Mouse (Mus musculus): ENCODE measurements around the gene Tra2a. TPM values are rescaled to one million over a fixed set of nuclear protein-coding genes. Genes with fewer than 3 reads are reported as not detected.

Tra2a gene
- 64.2 and 75.1 TPM in 2 replicates for polyA plus RNA-seq (2014; fragmentation: Nextera tagmentation; extraction: Ambion mirVana)

GRCm38 (mm10) chr6:49263847-49264243 is at the start of gene Tra2a:
Tra2a (minus strand) TSS chr6:49264033.
- H3K36me3 ChIP-seq (ENCODE audit: control insufficient read depth, insufficient read depth, low read length), result no peaks in the 10 kb centered on the region
- peak within 1 kb of the TSS; percentile 62 for H3K4me2 ChIP-seq (ENCODE audit: low read depth, severe bottlenecking)
- WGBS, result under 1% methylated on average over 39 of the region's 39 CpGs
- ATAC-seq (ENCODE audit: insufficient number of reproducible peaks, low FRiP score, low TSS enrichment, low read depth) (peak; percentile 94), DNase-seq (ENCODE audit: low spot score) (peak; percentile 99)
- H3K27ac ChIP-seq (replicated peaks; ENCODE audit: low read depth, low read length), result peak within 1 kb of the TSS; percentile 81
- H3K4me1 ChIP-seq (ENCODE audit: control insufficient read depth, insufficient read depth, low read length), result peaks cover 3% of the 10 kb centered on the region; the same call in 1 of the 2 replicates
- no peaks in the 10 kb centered on the region for H3K27me3 ChIP-seq (ENCODE audit: control insufficient read depth, insufficient read depth, low read length)
- no peaks in the 10 kb centered on the region for H3K9me3 ChIP-seq (ENCODE audit: control insufficient read depth, low read length)
- peak within 1 kb of the TSS; percentile 98 for H3K9ac ChIP-seq (ENCODE audit: low read length)
- H3K4me3 ChIP-seq (ENCODE audit: low read depth, low read length), result peak within 1 kb of the TSS; percentile 100

GRCm38 (mm10) chr6:49298286-49298685 is 34.5 kb upstream of the Tra2a start:
- H3K4me2 ChIP-seq (ENCODE audit: low read depth, severe bottlenecking), result no peak overlapping the region
- ATAC-seq (ENCODE audit: insufficient number of reproducible peaks, low FRiP score, low TSS enrichment, low read depth) (no peak), DNase-seq (ENCODE audit: low spot score) (no peak)
- H3K4me3 ChIP-seq (ENCODE audit: low read depth, low read length), result no peak overlapping the region
- H3K9me3 ChIP-seq (ENCODE audit: control insufficient read depth, low read length), result no peaks in the 10 kb centered on the region
- no peak overlapping the region for H3K9ac ChIP-seq (ENCODE audit: low read length)
- H3K27ac ChIP-seq (replicated peaks; ENCODE audit: low read depth, low read length), result no peak overlapping the region
- H3K36me3 ChIP-seq (ENCODE audit: control insufficient read depth, insufficient read depth, low read length), result no peaks in the 10 kb centered on the region
- no peaks in the 10 kb centered on the region for H3K27me3 ChIP-seq (ENCODE audit: control insufficient read depth, insufficient read depth, low read length)
- no peaks in the 10 kb centered on the region for H3K4me1 ChIP-seq (ENCODE audit: control insufficient read depth, insufficient read depth, low read length)

GRCm38 (mm10) chr6:49282122-49282521 is 18.3 kb upstream of the Tra2a start:
- H3K4me3 ChIP-seq (ENCODE audit: low read depth, low read length), result no peak overlapping the region
- H3K9ac ChIP-seq (ENCODE audit: low read length), result no peak overlapping the region
- WGBS, result 96% methylated on average over 1 of the region's 1 CpGs
- ATAC-seq (ENCODE audit: insufficient number of reproducible peaks, low FRiP score, low TSS enrichment, low read depth) (no peak), DNase-seq (ENCODE audit: low spot score) (no peak)
- no peaks in the 10 kb centered on the region for H3K9me3 ChIP-seq (ENCODE audit: control insufficient read depth, low read length)
- H3K36me3 ChIP-seq (ENCODE audit: control insufficient read depth, insufficient read depth, low read length), result no peaks in the 10 kb centered on the region
- H3K27ac ChIP-seq (replicated peaks; ENCODE audit: low read depth, low read length), result no peak overlapping the region
- no peaks in the 10 kb centered on the region for H3K27me3 ChIP-seq (ENCODE audit: control insufficient read depth, insufficient read depth, low read length)
- no peaks in the 10 kb centered on the region for H3K4me1 ChIP-seq (ENCODE audit: control insufficient read depth, insufficient read depth, low read length)
- H3K4me2 ChIP-seq (ENCODE audit: low read depth, severe bottlenecking), result no peak overlapping the region

- Histone ChIP-seq H3K9me3 (ENCODE audit: control insufficient read depth, low read length) (no peaks in the 10 kb centered on the region), H3K36me3 (ENCODE audit: control insufficient read depth, insufficient read depth, low read length) (no peaks in the 10 kb centered on the region), H3K9ac (ENCODE audit: low read length) (no peak overlapping the region), H3K4me3 (ENCODE audit: low read depth, low read length) (no peak overlapping the region), H3K27me3 (ENCODE audit: control insufficient read depth, insufficient read depth, low read length) (no peaks in the 10 kb centered on the region), H3K27ac (replicated peaks; ENCODE audit: low read depth, low read length) (no peak overlapping the region), H3K4me2 (ENCODE audit: low read depth, severe bottlenecking) (no peak overlapping the region), H3K4me1 (ENCODE audit: control insufficient read depth, insufficient read depth, low read length) (no peaks in the 10 kb centered on the region)
- ATAC-seq (ENCODE audit: insufficient number of reproducible peaks, low FRiP score, low TSS enrichment, low read depth), result no peak
- 70% methylated on average over 1 of the region's 1 CpGs for WGBS
- DNase-seq (ENCODE audit: low spot score), result no peak
Observed at GRCm38 (mm10) chr6:49280942-49281341, 17.1 kb upstream of the Tra2a start.

- ATAC-seq (ENCODE audit: insufficient number of reproducible peaks, low FRiP score, low TSS enrichment, low read depth) (no peak), DNase-seq (ENCODE audit: low spot score) (no peak)
- Histone ChIP-seq H3K27me3 (ENCODE audit: control insufficient read depth, insufficient read depth, low read length) (no peaks in the 10 kb centered on the region), H3K4me1 (ENCODE audit: control insufficient read depth, insufficient read depth, low read length) (no peaks in the 10 kb centered on the region; the same call in 1 of the 2 replicates), H3K4me2 (ENCODE audit: low read depth, severe bottlenecking) (no peak overlapping the region), H3K9me3 (ENCODE audit: control insufficient read depth, low read length) (no peaks in the 10 kb centered on the region), H3K9ac (ENCODE audit: low read length) (no peak overlapping the region), H3K27ac (replicated peaks; ENCODE audit: low read depth, low read length) (no peak overlapping the region), H3K36me3 (ENCODE audit: control insufficient read depth, insufficient read depth, low read length) (no peaks in the 10 kb centered on the region), H3K4me3 (ENCODE audit: low read depth, low read length) (no peak overlapping the region)
- 86% methylated on average over 7 of the region's 7 CpGs for WGBS
Observed at GRCm38 (mm10) chr6:49275296-49275695, 11.5 kb upstream of the Tra2a start.

- WGBS, result 69% methylated on average over 9 of the region's 9 CpGs
- ATAC-seq (ENCODE audit: insufficient number of reproducible peaks, low FRiP score, low TSS enrichment, low read depth), result no peak
- DNase-seq (ENCODE audit: low spot score), result no peak
- Histone ChIP-seq H3K27ac (replicated peaks; ENCODE audit: low read depth, low read length) (no peak overlapping the region), H3K4me2 (ENCODE audit: low read depth, severe bottlenecking) (no peak overlapping the region), H3K4me1 (ENCODE audit: control insufficient read depth, insufficient read depth, low read length) (no peaks in the 10 kb centered on the region; the same call in 1 of the 2 replicates), H3K9me3 (ENCODE audit: control insufficient read depth, low read length) (no peaks in the 10 kb centered on the region), H3K9ac (ENCODE audit: low read length) (no peak overlapping the region), H3K27me3 (ENCODE audit: control insufficient read depth, insufficient read depth, low read length) (no peaks in the 10 kb centered on the region), H3K4me3 (ENCODE audit: low read depth, low read length) (no peak overlapping the region), H3K36me3 (ENCODE audit: control insufficient read depth, insufficient read depth, low read length) (no peaks in the 10 kb centered on the region)
Observed at GRCm38 (mm10) chr6:49274416-49275091, 10.7 kb upstream of the Tra2a start.

GRCm38 (mm10) chr6:49273934-49274333 is 10.1 kb upstream of the Tra2a start:
- no peak for ATAC-seq (ENCODE audit: insufficient number of reproducible peaks, low FRiP score, low TSS enrichment, low read depth)
- H3K4me1 ChIP-seq (ENCODE audit: control insufficient read depth, insufficient read depth, low read length), result no peaks in the 10 kb centered on the region; the same call in 1 of the 2 replicates
- no peak overlapping the region; the same call in 1 of the 2 replicates for H3K9ac ChIP-seq (ENCODE audit: low read length)
- WGBS, result 50% methylated on average over 4 of the region's 4 CpGs
- H3K4me3 ChIP-seq (ENCODE audit: low read depth, low read length), result no peak overlapping the region
- no peaks in the 10 kb centered on the region for H3K27me3 ChIP-seq (ENCODE audit: control insufficient read depth, insufficient read depth, low read length)
- H3K9me3 ChIP-seq (ENCODE audit: control insufficient read depth, low read length), result no peaks in the 10 kb centered on the region
- no peak overlapping the region for H3K27ac ChIP-seq (replicated peaks; ENCODE audit: low read depth, low read length)
- no peaks in the 10 kb centered on the region for H3K36me3 ChIP-seq (ENCODE audit: control insufficient read depth, insufficient read depth, low read length)
- no peak for DNase-seq (ENCODE audit: low spot score)
- no peak overlapping the region for H3K4me2 ChIP-seq (ENCODE audit: low read depth, severe bottlenecking)

- no peak for DNase-seq (ENCODE audit: low spot score)
- H3K9ac ChIP-seq (ENCODE audit: low read length), result no peak overlapping the region
Observed at GRCm38 (mm10) chr6:49272863-49273262, 9.0 kb upstream of the Tra2a start.

GRCm38 (mm10) chr6:49271815-49272214 is 8.0 kb upstream of the Tra2a start:
- no peak overlapping the region for H3K4me3 ChIP-seq (ENCODE audit: low read depth, low read length)
- no peak overlapping the region for H3K27ac ChIP-seq (replicated peaks; ENCODE audit: low read depth, low read length)
- no peaks in the 10 kb centered on the region for H3K36me3 ChIP-seq (ENCODE audit: control insufficient read depth, insufficient read depth, low read length)
- DNase-seq (ENCODE audit: low spot score), result no peak
- H3K4me2 ChIP-seq (ENCODE audit: low read depth, severe bottlenecking), result no peak overlapping the region
- ATAC-seq (ENCODE audit: insufficient number of reproducible peaks, low FRiP score, low TSS enrichment, low read depth), result no peak
- H3K9ac ChIP-seq (ENCODE audit: low read length), result no peak overlapping the region
- 81% methylated on average over 6 of the region's 6 CpGs for WGBS
- no peaks in the 10 kb centered on the region for H3K9me3 ChIP-seq (ENCODE audit: control insufficient read depth, low read length)
- H3K4me1 ChIP-seq (ENCODE audit: control insufficient read depth, insufficient read depth, low read length), result no peaks in the 10 kb centered on the region; the same call in 1 of the 2 replicates
- no peaks in the 10 kb centered on the region for H3K27me3 ChIP-seq (ENCODE audit: control insufficient read depth, insufficient read depth, low read length)

More at GRCm38 (mm10) chr6:49272863-49273262, 9.0 kb upstream of the Tra2a start:
- Histone ChIP-seq H3K27ac (replicated peaks; ENCODE audit: low read depth, low read length) (no peak overlapping the region), H3K4me1 (ENCODE audit: control insufficient read depth, insufficient read depth, low read length) (no peaks in the 10 kb centered on the region; the same call in 1 of the 2 replicates), H3K4me3 (ENCODE audit: low read depth, low read length) (no peak overlapping the region), H3K27me3 (ENCODE audit: control insufficient read depth, insufficient read depth, low read length) (no peaks in the 10 kb centered on the region), H3K9me3 (ENCODE audit: control insufficient read depth, low read length) (no peaks in the 10 kb centered on the region), H3K4me2 (ENCODE audit: low read depth, severe bottlenecking) (no peak overlapping the region), H3K36me3 (ENCODE audit: control insufficient read depth, insufficient read depth, low read length) (no peaks in the 10 kb centered on the region)
- ATAC-seq (ENCODE audit: insufficient number of reproducible peaks, low FRiP score, low TSS enrichment, low read depth), result no peak
- 85% methylated on average over 2 of the region's 2 CpGs for WGBS
